Mouse (Mus musculus) heart, postnatal 0 days (tissue): ENCODE results near the gene Neurl1b. TPM values are rescaled to one million over a fixed set of nuclear protein-coding genes. Genes with fewer than 3 reads are reported as not detected.

Experiments
- ATAC-seq: fragments of 200-750 bp; cut with Nextera tagmentation; 2 replicates; pipeline ENCODE4 v1.8.0; 2017; ENCODE audit warnings: low read depth, moderate number of reproducible peaks, moderate library complexity; ENCODE audit not compliant: insufficient read depth
- DNase-seq: peaks from one replicate; pipeline ENCODE4 v3.0.0-alpha.2; 2016; ENCODE audit warnings: low spot score
- H3K27ac ChIP-seq: fragments of 300-500 bp; sonication (generic); 2 replicates; pipeline ENCODE4 v1.5.1; 2014; ENCODE audit warnings: low read depth, mild to moderate bottlenecking
- H3K27me3 ChIP-seq: fragments of 300-500 bp; sonication (generic); 2 replicates; pipeline ENCODE4 v1.6.1; 2014; ENCODE audit warnings: low read length, mixed read lengths; ENCODE audit not compliant: control insufficient read depth, insufficient read depth
- H3K36me3 ChIP-seq: fragments of 300-500 bp; sonication (generic); replicated peaks from 2 replicates; pipeline ENCODE4 v1.6.1; 2014; ENCODE audit warnings: low read length, mixed read lengths; ENCODE audit not compliant: control insufficient read depth, insufficient read depth
- H3K4me1 ChIP-seq: fragments of 300-500 bp; sonication (generic); 2 replicates; pipeline ENCODE4 v1.6.1; 2014; ENCODE audit warnings: antibody characterized with exemption; ENCODE audit not compliant: control insufficient read depth, insufficient read depth
- H3K4me2 ChIP-seq: fragments of 300-500 bp; sonication (generic); 2 replicates; pipeline ENCODE4 v1.6.1; 2014; ENCODE audit warnings: low read depth, mild to moderate bottlenecking, low read length, moderate library complexity
- H3K4me3 ChIP-seq: fragments of 300-500 bp; sonication (generic); 2 replicates; pipeline ENCODE4 v1.5.1; 2014; ENCODE audit warnings: low read depth, low read length
- H3K9ac ChIP-seq: fragments of 300-500 bp; sonication (generic); replicated peaks from 2 replicates; pipeline ENCODE4 v1.6.1; 2014; ENCODE audit warnings: low read depth, low read length, mixed read lengths
- H3K9me3 ChIP-seq: fragments of 300-500 bp; sonication (generic); replicated peaks from 2 replicates; pipeline ENCODE4 v1.6.1; 2016; ENCODE audit warnings: low read length; ENCODE audit not compliant: control insufficient read depth
- CTCF ChIP-seq: IDR thresholded peaks from 2 replicates; pipeline ENCODE4 v1.5.1; 2016; ENCODE audit warnings: antibody characterized with exemption, control low read depth, low read depth
- EP300 ChIP-seq: IDR thresholded peaks from 2 replicates; pipeline ENCODE4 v1.6.1; 2016; ENCODE audit warnings: antibody characterized with exemption, low read depth
- whole genome bisulfite sequencing: fragments of 180-500 bp; shearing (Covaris S2); extraction: QIAGEN DNeasy Blood & Tissue Kit; methylation state at CpG from one replicate; pipeline ENCODE4 v1.1.7; 2014; 5-methylcytosine and 5-hydroxymethylcytosine counted together
- polyA plus RNA-seq: library from polyadenylated mRNA; unstranded; fragments of >200 nt; fragmentation: Nextera tagmentation; extraction: Ambion mirVana; gene quantifications from 2 replicates; pipeline ENCODE4 v1.2.1, GENCODE M21; 2015
- total RNA-seq: library from RNA; depleted of rRNA; stranded (reverse); fragments of >200 nt; gene quantifications from 2 replicates; pipeline ENCODE4 v1.2.3, GENCODE M21; 2014; ENCODE audit warnings: low replicate concordance

Neurl1b gene
- total and polyA plus RNA-seq, 2 experiments from 2014 or later = 1.6 to 66.1 TPM

DNA sequence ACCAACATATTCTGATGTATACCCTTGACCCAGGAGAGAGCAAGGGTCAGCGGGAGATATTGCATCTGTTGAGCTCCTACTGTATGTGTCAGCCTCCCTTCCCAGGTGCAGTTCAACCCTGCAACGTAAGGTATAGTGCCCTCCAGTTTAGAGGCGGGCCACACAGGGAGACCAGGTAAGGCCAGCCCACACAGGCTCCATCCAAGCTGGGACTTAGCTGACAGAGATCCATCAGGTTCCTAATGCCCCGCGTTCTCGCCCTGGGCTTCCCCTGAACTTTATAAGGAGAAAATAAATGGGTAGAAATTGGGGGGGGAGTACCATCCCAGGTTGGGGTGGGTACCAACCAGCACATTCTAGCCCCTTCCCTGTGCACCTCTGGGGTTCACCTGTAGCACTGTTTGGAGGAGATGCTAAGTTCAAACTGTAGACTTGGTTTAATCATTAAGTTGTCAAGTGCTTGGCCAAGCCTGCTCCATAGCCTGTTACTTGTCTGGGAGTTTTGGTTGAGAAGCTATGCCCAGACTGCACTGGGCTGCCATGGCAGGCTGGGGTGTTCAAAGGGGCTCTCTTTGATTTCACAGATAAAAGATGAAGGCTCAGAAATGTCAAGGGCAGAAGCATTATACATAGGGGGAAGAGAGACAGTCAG is 3.3 kb downstream of the Neurl1b start:
- TF ChIP-seq CTCF (no peak), EP300 (no peak)
- Histone ChIP-seq H3K9ac (no peak overlapping the region), H3K36me3 (no peaks in the 10 kb centered on the region), H3K9me3 (no peaks in the 10 kb centered on the region), H3K27ac (no peak overlapping the region), H3K4me3 (no peak overlapping the region), H3K4me1 (peaks cover 22% of the 10 kb centered on the region; the same call in 1 of the 2 replicates), H3K4me2 (no peak overlapping the region), H3K27me3 (no peaks in the 10 kb centered on the region)
- DNase-seq (no peak), ATAC-seq (no peak)
- WGBS = 93% methylated on average over 6 of the region's 6 CpGs

DNA sequence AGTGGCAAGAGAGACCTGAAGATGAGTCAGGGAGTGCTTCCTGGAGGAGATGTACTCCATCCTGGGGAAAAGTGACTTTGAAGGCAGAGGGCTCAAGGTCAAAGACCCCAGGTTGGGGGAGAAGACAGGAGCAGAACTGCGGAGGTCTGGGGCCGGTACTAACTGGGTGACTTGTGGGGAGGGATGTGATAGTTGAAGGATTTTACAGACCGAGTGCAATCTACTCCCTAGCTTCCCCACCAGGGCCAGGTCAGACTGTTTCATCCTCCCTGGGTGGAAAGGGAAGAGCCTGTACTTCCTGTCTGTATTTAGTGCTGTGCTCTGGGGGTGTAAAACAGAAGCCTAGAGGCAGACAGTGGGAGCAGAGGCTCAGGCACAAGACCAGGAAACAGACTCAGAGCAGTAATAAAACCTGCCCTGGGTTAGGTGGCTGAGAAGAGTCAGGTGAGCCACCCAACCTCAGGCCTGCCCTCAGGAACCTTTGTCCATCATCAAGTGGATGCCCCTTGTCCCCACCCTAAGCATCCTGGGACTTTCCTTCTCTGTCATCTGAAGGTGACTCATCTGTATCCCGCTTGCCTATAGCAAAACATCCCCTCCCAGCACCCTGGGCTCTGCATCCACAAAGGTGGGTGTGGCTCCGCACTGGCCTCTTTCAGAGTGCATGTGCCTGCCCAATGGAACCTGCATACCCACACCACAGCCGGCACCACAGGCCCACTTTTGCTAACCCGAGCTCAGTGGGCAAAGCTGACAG is 6.0 kb downstream of the Neurl1b start:
- H3K4me1 ChIP-seq = peaks cover 27% of the 10 kb centered on the region; the same call in 1 of the 2 replicates
- H3K27ac ChIP-seq = no peak overlapping the region
- no peaks in the 10 kb centered on the region for H3K9me3 ChIP-seq
- H3K9ac ChIP-seq = no peak overlapping the region
- H3K27me3 ChIP-seq = no peaks in the 10 kb centered on the region
- WGBS = 78% methylated on average over 7 of the region's 7 CpGs
- no peak overlapping the region for H3K4me2 ChIP-seq
- no peak for ATAC-seq
- no peak overlapping the region for H3K4me3 ChIP-seq
- TF ChIP-seq EP300 = no peak
- TF ChIP-seq CTCF = no peak
- no peaks in the 10 kb centered on the region for H3K36me3 ChIP-seq
- no peak for DNase-seq

DNA sequence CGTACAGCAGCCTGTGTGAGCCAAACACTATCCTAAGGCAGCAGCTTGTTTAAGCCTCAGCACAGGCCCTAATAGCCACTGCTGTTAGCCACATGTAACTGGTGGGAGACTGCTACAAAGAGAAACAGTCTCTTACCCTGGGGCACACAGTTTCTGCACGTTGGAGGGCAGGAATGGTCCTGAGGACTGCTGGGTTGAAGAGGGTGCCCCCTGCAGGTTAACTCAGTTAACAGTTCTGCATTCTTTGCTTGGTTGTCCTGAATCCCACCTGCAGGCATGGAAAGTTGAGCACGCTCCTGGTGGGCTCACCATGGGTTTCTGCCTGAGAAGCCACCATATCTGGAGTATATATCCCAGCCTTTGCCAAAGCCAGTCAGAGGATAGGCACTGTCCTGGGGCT is 6.9 kb downstream of the Neurl1b start:
- no peak for ATAC-seq
- no peak overlapping the region for H3K4me2 ChIP-seq
- no peaks in the 10 kb centered on the region for H3K27me3 ChIP-seq
- H3K9ac ChIP-seq = no peak overlapping the region
- H3K4me3 ChIP-seq = no peak overlapping the region
- no peak overlapping the region for H3K27ac ChIP-seq
- no peaks in the 10 kb centered on the region for H3K36me3 ChIP-seq
- 59% methylated on average over 3 of the region's 3 CpGs for WGBS
- DNase-seq = peak; percentile 56
- H3K4me1 ChIP-seq = peaks cover 30% of the 10 kb centered on the region
- TF ChIP-seq EP300 = no peak
- TF ChIP-seq CTCF = peak; percentile 58
- no peaks in the 10 kb centered on the region for H3K9me3 ChIP-seq

DNA sequence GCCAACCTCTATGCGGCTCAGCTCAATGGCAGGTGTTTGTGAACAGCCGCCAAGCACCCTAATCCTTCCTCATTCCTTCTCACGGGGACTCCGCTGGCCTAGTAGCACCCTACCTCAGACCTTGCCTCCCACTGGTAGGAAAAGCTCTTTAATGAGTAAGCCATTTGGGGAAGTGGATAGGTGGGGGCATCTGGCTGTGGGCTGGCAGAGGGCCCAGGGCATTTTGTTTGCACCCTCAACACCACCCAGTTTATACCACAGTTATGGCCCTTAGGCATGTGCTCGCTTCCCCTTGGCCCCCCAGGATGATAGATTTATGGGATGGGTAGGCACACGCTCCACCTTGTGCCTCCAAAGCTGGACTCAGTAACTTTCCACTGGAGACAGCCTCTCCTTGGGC is 7.8 kb downstream of the Neurl1b start:
- TF ChIP-seq CTCF = no peak
- TF ChIP-seq EP300 = no peak
- Histone ChIP-seq H3K4me1 (peaks cover 30% of the 10 kb centered on the region), H3K27me3 (no peaks in the 10 kb centered on the region), H3K27ac (no peak overlapping the region), H3K9ac (no peak overlapping the region), H3K9me3 (no peaks in the 10 kb centered on the region), H3K36me3 (no peaks in the 10 kb centered on the region), H3K4me3 (no peak overlapping the region), H3K4me2 (no peak overlapping the region)
- no peak for DNase-seq
- WGBS = 73% methylated on average over 6 of the region's 6 CpGs
- ATAC-seq = no peak

DNA sequence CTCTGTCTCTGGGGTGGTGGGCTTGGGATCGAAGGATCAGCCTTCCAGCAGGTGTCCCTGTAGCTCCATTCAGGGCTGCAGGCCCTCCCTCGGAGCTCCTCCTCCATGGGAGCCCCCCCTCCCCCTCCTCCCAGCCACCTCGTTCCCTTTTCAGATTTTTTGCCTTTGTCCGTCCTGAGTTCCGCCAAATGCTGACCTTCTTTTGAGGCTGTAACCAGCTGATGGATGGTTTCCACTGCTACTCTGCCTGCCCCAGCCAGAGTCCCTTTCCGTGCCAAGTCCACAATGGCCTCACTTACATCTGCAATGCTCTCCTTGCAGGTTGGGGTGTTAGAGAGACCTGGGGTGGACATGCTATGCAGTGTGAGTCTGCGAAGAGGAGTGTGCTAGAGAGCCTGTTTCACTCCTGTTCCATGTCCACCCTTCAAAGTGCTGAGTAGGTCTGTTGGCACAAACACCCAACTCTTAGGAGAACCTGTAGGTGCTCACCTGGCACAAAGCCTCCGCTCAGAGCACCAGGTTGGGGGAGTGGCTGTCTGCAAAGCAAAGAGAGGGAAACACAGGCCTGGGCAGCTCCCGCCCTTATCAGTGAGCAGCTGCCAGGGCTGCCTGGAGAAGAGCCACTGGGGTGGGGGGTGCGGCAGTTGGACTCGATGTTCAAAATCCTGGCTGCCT is 9.5 kb downstream of the Neurl1b start:
- ATAC-seq = peak; percentile 63
- H3K27me3 ChIP-seq = no peaks in the 10 kb centered on the region
- WGBS = 16% methylated on average over 11 of the region's 11 CpGs
- H3K9ac ChIP-seq = no peak overlapping the region
- TF ChIP-seq EP300 (no peak), CTCF (peak; percentile 29)
- peak; percentile 81 for DNase-seq
- peak overlapping the region; percentile 12 for H3K4me2 ChIP-seq
- H3K4me3 ChIP-seq = no peak overlapping the region
- H3K4me1 ChIP-seq = peaks cover 30% of the 10 kb centered on the region
- H3K36me3 ChIP-seq = no peaks in the 10 kb centered on the region
- peak overlapping the region; percentile 91 for H3K27ac ChIP-seq
- no peaks in the 10 kb centered on the region for H3K9me3 ChIP-seq
